Mouse (Mus musculus): Measurements from ENCODE around the gene Mns1. TPM values are rescaled to one million over a fixed set of nuclear protein-coding genes. Genes with fewer than 3 reads are reported as not detected.

Mns1 gene
- total and polyA plus RNA-seq, 3 experiments = 0.14 to 0.42 (median 0.16) TPM

- Histone ChIP-seq H3K27me3 (ENCODE audit: control insufficient read depth, insufficient read depth, low read length) (no peaks in the 10 kb centered on the region), H3K9ac (ENCODE audit: low read depth, low read length) (no peak overlapping the region), H3K4me3 (no peak overlapping the region), H3K79me2 (replicated peaks; ENCODE audit: control insufficient read depth, insufficient read depth, low read length) (no peaks in the 10 kb centered on the region), H3K36me3 (ENCODE audit: control insufficient read depth, insufficient read depth, low read length) (no peaks in the 10 kb centered on the region), H3K4me1 (ENCODE audit: control insufficient read depth, insufficient read depth, low read length) (peaks cover 3% of the 10 kb centered on the region), H3K27ac (no peak overlapping the region)
- DNase-seq = no peak
- 81% methylated on average over 3 of the region's 3 CpGs for WGBS
- TF ChIP-seq EP300 (IDR thresholded peaks at IDR 0.05; ENCODE audit: insufficient read depth, low read depth, low read length) (no peak), CTCF (IDR thresholded peaks at IDR 0.05) (no peak), POLR2A (IDR thresholded peaks at IDR 0.05; ENCODE audit: insufficient read depth, low read depth, low read length) (no peak)
- intact Hi-C loops (cut with DNase I) = no loop called here
Measured at GRCm38 (mm10) chr9:72418443-72418842, 19.4 kb upstream of the Mns1 start.

DNA sequence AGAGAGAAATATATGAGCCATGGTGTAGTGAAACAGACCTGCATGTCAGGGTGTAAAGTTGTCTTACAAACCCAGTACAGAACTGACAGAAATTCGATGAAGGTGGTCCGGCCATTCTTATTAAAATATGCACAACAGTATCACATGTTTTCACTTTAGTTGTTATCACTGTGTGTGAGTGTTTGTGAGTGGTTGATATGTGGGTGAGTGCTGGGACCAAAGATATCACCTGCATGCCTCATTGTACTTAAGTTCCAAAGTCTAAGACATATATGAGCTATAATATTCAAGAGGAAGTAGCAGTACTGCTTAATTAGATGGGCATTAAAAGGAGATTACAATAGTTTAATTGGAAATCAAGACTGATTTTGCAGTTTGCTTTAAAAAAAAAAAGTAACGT is 17.3 kb upstream of the Mns1 start:
- TF ChIP-seq EP300 (IDR thresholded peaks at IDR 0.05; ENCODE audit: insufficient read depth, low read depth, low read length) (no peak), POLR2A (IDR thresholded peaks at IDR 0.05; ENCODE audit: insufficient read depth, low read depth, low read length) (no peak), CTCF (IDR thresholded peaks at IDR 0.05) (no peak)
- Histone ChIP-seq H3K4me3 (no peak overlapping the region), H3K79me2 (replicated peaks; ENCODE audit: control insufficient read depth, insufficient read depth, low read length) (no peaks in the 10 kb centered on the region), H3K4me1 (ENCODE audit: control insufficient read depth, insufficient read depth, low read length) (peaks cover 3% of the 10 kb centered on the region), H3K27me3 (ENCODE audit: control insufficient read depth, insufficient read depth, low read length) (no peaks in the 10 kb centered on the region), H3K36me3 (ENCODE audit: control insufficient read depth, insufficient read depth, low read length) (no peaks in the 10 kb centered on the region), H3K9ac (ENCODE audit: low read depth, low read length) (no peak overlapping the region), H3K27ac (no peak overlapping the region)
- intact Hi-C loops (cut with DNase I) = no loop called here
- WGBS = 63% methylated on average over 3 of the region's 3 CpGs
- no peak for DNase-seq

GRCm38 (mm10) chr9:72422284-72422683 is 15.5 kb upstream of the Mns1 start:
- peak; percentile 8 to 18 for DNase-seq
- Histone ChIP-seq H3K79me2 (replicated peaks; ENCODE audit: control insufficient read depth, insufficient read depth, low read length) (no peaks in the 10 kb centered on the region), H3K4me1 (ENCODE audit: control insufficient read depth, insufficient read depth, low read length) (peaks cover 5% of the 10 kb centered on the region), H3K4me3 (no peak overlapping the region), H3K9ac (ENCODE audit: low read depth, low read length) (no peak overlapping the region), H3K36me3 (ENCODE audit: control insufficient read depth, insufficient read depth, low read length) (no peaks in the 10 kb centered on the region), H3K27ac (no peak overlapping the region; the same call in 1 of the 2 replicates), H3K27me3 (ENCODE audit: control insufficient read depth, insufficient read depth, low read length) (no peaks in the 10 kb centered on the region)
- TF ChIP-seq CTCF (IDR thresholded peaks at IDR 0.05) (no peak), EP300 (IDR thresholded peaks at IDR 0.05; ENCODE audit: insufficient read depth, low read depth, low read length) (no peak), POLR2A (IDR thresholded peaks at IDR 0.05; ENCODE audit: insufficient read depth, low read depth, low read length) (no peak)
- intact Hi-C loops (cut with DNase I) = no loop called here
- WGBS = 41% methylated on average over 11 of the region's 11 CpGs

GRCm38 (mm10) chr9:72422753-72423152 is 15.1 kb upstream of the Mns1 start:
- 94% methylated on average over 2 of the region's 2 CpGs for WGBS
- H3K4me1 ChIP-seq (ENCODE audit: control insufficient read depth, insufficient read depth, low read length) = peaks cover 5% of the 10 kb centered on the region
- no peak for DNase-seq
- no peaks in the 10 kb centered on the region for H3K36me3 ChIP-seq (ENCODE audit: control insufficient read depth, insufficient read depth, low read length)
- H3K79me2 ChIP-seq (replicated peaks; ENCODE audit: control insufficient read depth, insufficient read depth, low read length) = no peaks in the 10 kb centered on the region
- H3K27ac ChIP-seq = no peak overlapping the region
- TF ChIP-seq EP300 (IDR thresholded peaks at IDR 0.05; ENCODE audit: insufficient read depth, low read depth, low read length) (no peak), POLR2A (IDR thresholded peaks at IDR 0.05; ENCODE audit: insufficient read depth, low read depth, low read length) (no peak), CTCF (IDR thresholded peaks at IDR 0.05) (peak; percentile 36)
- no peak overlapping the region for H3K9ac ChIP-seq (ENCODE audit: low read depth, low read length)
- H3K27me3 ChIP-seq (ENCODE audit: control insufficient read depth, insufficient read depth, low read length) = no peaks in the 10 kb centered on the region
- intact Hi-C loops (cut with DNase I) = no loop called here
- H3K4me3 ChIP-seq = no peak overlapping the region

GRCm38 (mm10) chr9:72425300-72425850 is 12.4 kb upstream of the Mns1 start:
- no peaks in the 10 kb centered on the region for H3K79me2 ChIP-seq (replicated peaks; ENCODE audit: control insufficient read depth, insufficient read depth, low read length)
- no peak overlapping the region for H3K9ac ChIP-seq (ENCODE audit: low read depth, low read length)
- TF ChIP-seq EP300 (IDR thresholded peaks at IDR 0.05; ENCODE audit: insufficient read depth, low read depth, low read length) (no peak), CTCF (IDR thresholded peaks at IDR 0.05) (no peak), POLR2A (IDR thresholded peaks at IDR 0.05; ENCODE audit: insufficient read depth, low read depth, low read length) (no peak)
- H3K27ac ChIP-seq = no peak overlapping the region
- 86% methylated on average over 11 of the region's 11 CpGs for WGBS
- no peaks in the 10 kb centered on the region for H3K36me3 ChIP-seq (ENCODE audit: control insufficient read depth, insufficient read depth, low read length)
- no peaks in the 10 kb centered on the region for H3K27me3 ChIP-seq (ENCODE audit: control insufficient read depth, insufficient read depth, low read length)
- intact Hi-C loops (cut with DNase I) = no loop called here
- H3K4me1 ChIP-seq (ENCODE audit: control insufficient read depth, insufficient read depth, low read length) = peaks cover 5% of the 10 kb centered on the region
- DNase-seq = no peak
- no peak overlapping the region for H3K4me3 ChIP-seq

- Histone ChIP-seq H3K79me2 (replicated peaks; ENCODE audit: control insufficient read depth, insufficient read depth, low read length) (no peaks in the 10 kb centered on the region), H3K9ac (ENCODE audit: low read depth, low read length) (no peak overlapping the region), H3K36me3 (ENCODE audit: control insufficient read depth, insufficient read depth, low read length) (no peaks in the 10 kb centered on the region), H3K4me3 (no peak overlapping the region), H3K27ac (no peak overlapping the region), H3K4me1 (ENCODE audit: control insufficient read depth, insufficient read depth, low read length) (0 out of 2 replicates have a peak, but pooled peaks cover 2% of the 10 kb centered on the region), H3K27me3 (ENCODE audit: control insufficient read depth, insufficient read depth, low read length) (no peaks in the 10 kb centered on the region)
- WGBS = 60% methylated on average over 4 of the region's 4 CpGs
- TF ChIP-seq POLR2A (IDR thresholded peaks at IDR 0.05; ENCODE audit: insufficient read depth, low read depth, low read length) = no peak
- no peak for TF ChIP-seq EP300 (IDR thresholded peaks at IDR 0.05; ENCODE audit: insufficient read depth, low read depth, low read length)
- no peak for TF ChIP-seq CTCF (IDR thresholded peaks at IDR 0.05)
- intact Hi-C loops (cut with DNase I) = no loop called here
- no peak for DNase-seq
Measured at GRCm38 (mm10) chr9:72427861-72428260, 9.9 kb upstream of the Mns1 start.

Data from heart, adult 2 months (tissue).